Mouse (Mus musculus) megakaryocyte, embryonic 14.5 days (primary cell): Measurements from ENCODE around the gene Smim5. TPM values are rescaled to one million over a fixed set of nuclear protein-coding genes. Genes with fewer than 3 reads are reported as not detected.

Experiments
- H3K27me3 ChIP-seq: replicated peaks from 2 replicates; pipeline ENCODE3; 2012; ENCODE audit warnings: inconsistent platforms
- H3K36me3 ChIP-seq: replicated peaks from 2 replicates; pipeline ENCODE3; 2012; ENCODE audit warnings: low read length, inconsistent platforms, mixed read lengths
- H3K4me1 ChIP-seq: 2 replicates; pipeline ENCODE4 v1.6.1; 2012; ENCODE audit warnings: inconsistent platforms
- H3K4me3 ChIP-seq: replicated peaks from 2 replicates; pipeline ENCODE3; 2012; ENCODE audit warnings: moderate library complexity, mild to moderate bottlenecking, inconsistent platforms
- H3K9me3 ChIP-seq: 2 replicates; pipeline ENCODE4 v1.6.1; 2012; ENCODE audit warnings: inconsistent platforms
- FLI1 ChIP-seq: IDR thresholded peaks from 2 replicates; pipeline ENCODE4 v1.6.1; 2012; ENCODE audit warnings: low read length, inconsistent platforms, mixed read lengths
- GATA1 ChIP-seq: IDR thresholded peaks from 3 replicates; pipeline ENCODE4 v1.6.1; 2012; ENCODE audit warnings: mixed read lengths, low read length, inconsistent platforms, borderline replicate concordance
- polyA plus RNA-seq: library from polyadenylated mRNA; stranded (reverse); fragments of >175 nt; gene quantifications from 2 replicates; pipeline ENCODE4 v1.2.3, GENCODE M21; 2012; ENCODE audit warnings: low replicate concordance; ENCODE audit not compliant: insufficient read depth

Smim5 gene
- polyA plus RNA-seq, 1 experiment, result 13.1 TPM

DNA sequence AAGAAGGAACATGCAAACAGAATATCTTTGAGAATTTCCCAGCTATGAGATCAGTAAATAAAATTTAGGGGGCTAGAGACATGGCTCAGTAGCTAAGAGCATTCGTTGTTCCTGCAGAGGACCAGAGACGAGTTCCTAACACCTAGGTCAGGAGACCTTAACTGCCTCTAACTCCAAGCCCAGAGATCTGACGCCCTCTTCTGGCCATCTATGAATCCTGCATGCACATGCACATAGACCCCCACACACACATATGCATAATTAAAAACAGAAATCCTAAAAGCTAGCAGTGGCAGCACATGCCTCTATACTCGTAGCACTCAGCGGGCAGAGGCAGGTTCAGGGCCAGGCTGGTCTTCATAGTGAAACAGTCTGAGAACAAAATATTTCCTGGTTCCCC, 23.3 kb upstream of the Smim5 start:
- H3K9me3 ChIP-seq, result no peaks in the 10 kb centered on the region; the same call in 1 of the 2 replicates
- peaks cover 90% of the 10 kb centered on the region for H3K27me3 ChIP-seq
- no peaks in the 10 kb centered on the region for H3K36me3 ChIP-seq
- no peak for TF ChIP-seq FLI1
- TF ChIP-seq GATA1, result no peak
- peaks cover 22% of the 10 kb centered on the region for H3K4me1 ChIP-seq
- no peak overlapping the region for H3K4me3 ChIP-seq

DNA sequence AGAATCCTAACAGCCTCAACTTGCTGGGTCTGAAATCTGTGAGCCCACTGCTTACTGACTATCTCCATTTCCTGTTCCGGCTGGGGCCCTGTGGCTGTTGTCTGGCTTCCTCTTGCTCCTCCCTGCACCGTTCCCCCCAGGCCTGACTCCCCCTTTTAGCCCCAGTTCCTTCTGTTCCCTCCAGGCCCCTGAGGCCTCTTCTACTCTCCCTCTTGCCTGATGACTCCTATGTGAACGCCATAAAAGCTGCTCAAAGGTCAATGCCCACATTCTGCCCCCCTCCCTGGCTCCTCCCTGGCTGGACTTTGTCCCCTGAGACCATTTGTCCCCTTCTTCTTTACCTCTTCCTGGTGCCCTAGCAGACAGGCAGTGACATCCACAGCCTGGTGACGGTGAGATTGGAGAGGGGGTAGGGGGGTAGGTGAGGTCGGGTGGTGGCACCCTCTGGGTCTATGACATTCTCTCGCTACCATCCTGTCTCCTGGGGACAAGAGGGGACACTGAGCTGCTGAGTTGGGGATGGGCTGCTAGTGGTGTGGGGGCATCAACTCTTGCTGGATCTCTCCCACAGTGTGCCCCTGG, 22.5 kb upstream of the Smim5 start:
- Histone ChIP-seq H3K27me3 (peaks cover 90% of the 10 kb centered on the region), H3K36me3 (no peaks in the 10 kb centered on the region), H3K9me3 (no peaks in the 10 kb centered on the region; the same call in 1 of the 2 replicates), H3K4me3 (peak overlapping the region; percentile 38), H3K4me1 (peaks cover 22% of the 10 kb centered on the region)
- TF ChIP-seq FLI1 (no peak), GATA1 (no peak)

DNA sequence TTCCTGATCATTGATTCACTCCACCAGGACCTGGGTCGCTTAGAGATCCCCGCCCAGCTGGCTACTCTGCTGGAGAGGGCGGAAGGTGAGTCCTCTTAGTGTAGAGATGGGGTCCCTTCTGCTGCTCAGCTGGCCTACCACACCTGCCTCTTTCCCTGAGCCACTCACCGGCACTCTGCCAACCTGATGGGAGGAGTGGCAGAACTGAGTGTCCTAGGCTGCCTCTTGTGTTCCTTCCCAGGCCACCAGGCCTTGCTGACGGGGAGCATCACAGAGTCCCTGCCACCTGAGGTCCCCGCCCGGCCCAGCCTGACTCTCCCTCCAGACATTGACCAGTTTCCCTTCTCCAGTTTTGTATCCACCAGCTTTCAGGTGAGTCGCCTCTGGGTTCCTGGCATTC, 21.7 kb upstream of the Smim5 start:
- H3K27me3 ChIP-seq, result peaks cover 89% of the 10 kb centered on the region
- H3K9me3 ChIP-seq, result no peaks in the 10 kb centered on the region; the same call in 1 of the 2 replicates
- no peak overlapping the region for H3K4me3 ChIP-seq
- H3K36me3 ChIP-seq, result no peaks in the 10 kb centered on the region
- TF ChIP-seq FLI1 (no peak), GATA1 (no peak)
- peaks cover 19% of the 10 kb centered on the region for H3K4me1 ChIP-seq

DNA sequence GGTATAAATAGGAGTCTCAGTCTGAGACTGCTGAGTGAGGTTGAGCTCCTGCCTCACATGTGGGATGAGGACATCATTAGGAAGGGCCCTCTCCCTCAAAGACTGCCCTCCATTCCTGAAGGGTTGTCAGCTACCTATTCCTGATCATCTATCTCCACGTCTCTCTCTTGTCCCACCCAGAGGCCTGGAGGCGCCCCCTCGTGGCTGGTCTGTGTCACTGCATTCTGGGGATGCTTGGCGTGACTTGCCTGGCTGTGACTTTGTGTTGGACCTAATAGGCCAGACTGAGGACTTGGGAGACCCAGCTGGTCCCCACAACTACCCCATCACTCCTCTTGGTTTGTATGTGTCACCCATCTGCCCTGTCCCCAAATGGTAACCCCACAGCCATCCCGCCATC, 18.8 kb upstream of the Smim5 start:
- Histone ChIP-seq H3K36me3 (no peaks in the 10 kb centered on the region), H3K27me3 (peaks cover 89% of the 10 kb centered on the region), H3K4me1 (peaks cover 19% of the 10 kb centered on the region), H3K4me3 (no peak overlapping the region), H3K9me3 (no peaks in the 10 kb centered on the region; the same call in 1 of the 2 replicates)
- TF ChIP-seq FLI1 (no peak), GATA1 (no peak)

DNA sequence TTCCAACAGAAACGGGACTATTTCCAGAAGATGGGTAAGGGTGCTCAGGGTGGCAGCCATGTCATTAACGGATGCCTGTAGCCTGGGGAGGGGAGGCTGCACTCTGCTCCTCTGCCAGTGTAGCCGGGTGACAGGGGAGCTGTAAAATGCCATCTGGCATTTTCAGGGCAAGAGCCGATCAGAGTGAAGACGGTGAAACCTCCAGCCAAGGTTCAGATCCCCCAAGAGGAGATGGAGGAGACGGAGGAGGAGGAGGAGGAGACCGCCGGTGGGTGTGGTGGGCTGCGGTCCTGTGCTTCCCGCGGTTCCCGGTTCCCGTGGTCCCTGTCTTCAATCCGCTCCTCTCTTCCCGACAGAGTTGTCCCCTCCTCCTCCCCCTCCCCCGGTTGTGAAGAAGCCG, 16.5 kb upstream of the Smim5 start:
- no peak for TF ChIP-seq FLI1
- no peak for TF ChIP-seq GATA1
- Histone ChIP-seq H3K4me3 (no peak overlapping the region), H3K27me3 (peaks cover 88% of the 10 kb centered on the region), H3K4me1 (peaks cover 12% of the 10 kb centered on the region), H3K9me3 (no peaks in the 10 kb centered on the region), H3K36me3 (no peaks in the 10 kb centered on the region)

DNA sequence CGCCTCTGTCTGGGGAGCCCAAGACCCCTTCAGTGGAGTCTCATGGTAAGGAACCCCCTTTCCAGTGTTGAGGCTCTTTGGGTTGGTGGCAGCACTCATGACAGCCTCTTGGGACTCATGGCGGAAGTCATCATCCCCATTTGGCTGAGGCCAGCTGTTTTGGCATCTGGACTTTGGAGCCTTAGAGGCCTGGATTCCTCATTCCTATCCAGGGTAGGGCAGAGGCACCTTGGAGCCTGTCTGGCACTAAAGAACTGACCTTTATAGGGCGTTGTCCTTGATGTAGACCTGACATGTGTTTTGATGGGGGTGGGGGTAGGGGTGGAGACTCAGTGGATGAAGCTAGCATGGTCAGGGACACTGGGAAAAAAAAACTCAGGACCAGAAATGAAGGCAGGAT, 15.4 kb upstream of the Smim5 start:
- H3K4me1 ChIP-seq, result peaks cover 15% of the 10 kb centered on the region
- H3K36me3 ChIP-seq, result no peaks in the 10 kb centered on the region
- no peak overlapping the region for H3K4me3 ChIP-seq
- peaks cover 86% of the 10 kb centered on the region for H3K27me3 ChIP-seq
- H3K9me3 ChIP-seq, result no peaks in the 10 kb centered on the region
- TF ChIP-seq GATA1 (no peak), FLI1 (no peak)

DNA sequence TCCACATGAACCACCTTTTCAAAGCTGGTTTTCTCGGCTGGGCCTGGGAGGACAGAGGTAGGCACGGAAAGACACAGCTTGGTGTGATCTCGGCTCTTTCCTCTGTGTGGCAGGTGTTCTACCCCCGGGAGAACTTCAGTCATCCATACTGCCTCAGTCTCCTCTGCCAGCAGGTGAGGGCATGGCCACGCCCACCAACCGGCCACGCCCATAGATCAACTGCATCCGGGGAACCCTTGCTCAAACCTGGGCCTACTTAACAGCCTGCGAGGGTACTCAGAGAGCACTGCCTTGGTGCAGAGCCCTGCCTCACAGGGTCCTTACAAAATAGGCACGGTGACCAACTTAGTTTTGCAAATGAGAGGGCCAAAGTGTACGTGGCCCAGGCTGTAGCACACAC, 14.5 kb upstream of the Smim5 start:
- Histone ChIP-seq H3K4me3 (no peak overlapping the region), H3K4me1 (peaks cover 15% of the 10 kb centered on the region), H3K9me3 (no peaks in the 10 kb centered on the region), H3K36me3 (peaks cover under 1% of the 10 kb centered on the region), H3K27me3 (peaks cover 81% of the 10 kb centered on the region)
- TF ChIP-seq GATA1 (no peak), FLI1 (no peak)

DNA sequence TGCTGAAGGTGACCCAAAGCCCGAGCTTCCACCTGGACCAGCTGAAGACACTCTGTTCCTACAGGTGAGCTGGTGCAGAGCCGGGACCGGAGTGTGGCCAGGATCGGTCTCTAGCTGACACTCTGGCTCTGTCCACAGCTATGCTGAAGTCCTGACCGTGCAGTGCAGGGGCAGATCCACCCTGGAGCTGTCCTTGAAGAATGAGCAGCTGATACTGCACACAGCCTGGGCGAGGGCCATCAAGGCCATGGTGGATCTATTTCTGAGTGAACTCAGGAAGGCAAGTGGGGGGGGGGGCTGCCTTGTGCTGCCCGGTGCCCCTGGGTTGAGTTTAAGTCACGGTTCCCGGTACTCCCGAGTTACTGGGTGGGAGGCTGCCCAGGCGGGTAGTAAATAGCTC, 13.3 kb upstream of the Smim5 start:
- TF ChIP-seq GATA1 (no peak), FLI1 (no peak)
- Histone ChIP-seq H3K4me1 (peaks cover 15% of the 10 kb centered on the region), H3K4me3 (no peak overlapping the region), H3K27me3 (peaks cover 79% of the 10 kb centered on the region), H3K9me3 (no peaks in the 10 kb centered on the region), H3K36me3 (peaks cover 11% of the 10 kb centered on the region)

DNA sequence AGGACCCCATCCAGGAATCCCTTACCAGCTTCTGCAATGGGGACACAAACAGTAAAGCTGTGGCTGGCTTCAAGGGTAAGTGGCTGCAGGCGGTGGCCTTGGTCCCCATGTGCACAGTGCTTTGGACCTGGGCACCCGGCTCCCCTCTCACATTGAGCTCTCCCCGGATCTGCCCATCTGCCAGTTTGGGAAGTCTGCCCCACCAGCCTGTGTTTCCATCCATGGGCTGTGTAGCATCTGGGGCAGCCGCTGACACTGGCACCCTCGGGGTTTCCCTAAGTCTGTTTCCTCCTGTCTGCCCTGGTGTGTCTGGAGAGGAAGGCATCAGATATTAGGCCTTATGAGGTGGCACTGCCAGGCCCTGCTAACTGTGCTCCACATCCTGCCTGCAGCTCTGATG, 11.7 kb upstream of the Smim5 start:
- TF ChIP-seq FLI1, result no peak
- no peak for TF ChIP-seq GATA1
- peaks cover 65% of the 10 kb centered on the region for H3K27me3 ChIP-seq
- peaks cover 26% of the 10 kb centered on the region for H3K36me3 ChIP-seq

DNA sequence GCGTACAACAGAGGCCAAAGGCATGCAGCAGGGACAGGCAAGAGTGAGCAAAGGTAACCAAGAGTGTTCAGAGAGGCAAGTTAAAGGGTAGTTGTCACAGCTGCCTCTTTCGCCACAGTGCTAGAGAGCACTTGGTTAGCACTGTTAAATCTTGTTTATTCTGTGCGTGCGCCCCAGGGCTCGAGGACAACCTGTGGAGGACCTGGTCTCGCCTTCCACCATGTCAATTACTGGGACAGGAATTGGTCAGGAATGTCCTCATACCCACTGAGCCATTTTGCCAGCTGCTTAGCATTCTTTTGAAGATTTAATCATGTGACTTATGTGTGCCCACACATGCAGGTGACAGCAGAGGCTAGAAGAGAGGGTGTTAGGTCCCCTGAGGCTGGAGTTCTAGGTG, 10.6 kb upstream of the Smim5 start:
- peaks cover 15% of the 10 kb centered on the region for H3K4me1 ChIP-seq
- H3K36me3 ChIP-seq, result peaks cover 38% of the 10 kb centered on the region
- no peak for TF ChIP-seq GATA1
- no peak for TF ChIP-seq FLI1
- no peak overlapping the region for H3K4me3 ChIP-seq
- no peaks in the 10 kb centered on the region for H3K9me3 ChIP-seq
- peaks cover 54% of the 10 kb centered on the region for H3K27me3 ChIP-seq

More for the DNA sequence above, 11.7 kb upstream of the Smim5 start:
- H3K4me3 ChIP-seq, result peak overlapping the region; percentile 56
- peaks cover 15% of the 10 kb centered on the region for H3K4me1 ChIP-seq
- H3K9me3 ChIP-seq, result no peaks in the 10 kb centered on the region
